Mouse (Mus musculus): ENCODE data around the gene Olfr313.

GRCm38 (mm10) chr11:58847636-58848035 is 32.8 kb downstream of the Olfr313 start:
- TF ChIP-seq CTCF (conservative IDR thresholded peaks at IDR 0.05; ENCODE audit: insufficient read depth, insufficient read length, low read depth, low read length): no peak
- no peak for TF ChIP-seq POLR2A (IDR thresholded peaks at IDR 0.05; ENCODE audit: low read depth, low read length)
